Mouse (Mus musculus): ENCODE results near the gene Zfp780b. TPM values are rescaled to one million over a fixed set of nuclear protein-coding genes. Genes with fewer than 3 reads are reported as not detected.

The Zfp780b gene
- 3.1 TPM for polyA plus RNA-seq (2015; fragmentation: Illumina TruSeq; extraction: RNeasy Lipid Tissue Mini Kit (QIAGEN cat#74804); ENCODE audit: insufficient read depth, low read depth, low replicate concordance)

GRCm38 (mm10) chr7:27978683-27979528 lies at the start of gene Zfp780b:
TSS of gene Zfp780b (minus strand) at chr7:27979171.

GRCm38 (mm10) chr7:28013549-28014444 lies 34.8 kb upstream of the Zfp780b start, which contains the start of gene Zfp850:
TSS of gene Zfp850 (minus strand) at chr7:28014115.

GRCm38 (mm10) chr7:27928818-27929695 lies 49.9 kb downstream of the Zfp780b start, which contains the start of gene Zfp974:
TSS of gene Zfp974 (minus strand) at chr7:27929460.

Other genes with a start within 250 kb of the Zfp780b start
- 2.9 TPM for gene Zfp60, start 247.8 kb downstream of the Zfp780b start, polyA plus RNA-seq (2015; fragmentation: Illumina TruSeq; extraction: RNeasy Lipid Tissue Mini Kit (QIAGEN cat#74804); ENCODE audit: insufficient read depth, low read depth, low replicate concordance)
- gene Zfp626, start 172.0 kb downstream of the Zfp780b start, polyA plus RNA-seq (2015; fragmentation: Illumina TruSeq; extraction: RNeasy Lipid Tissue Mini Kit (QIAGEN cat#74804); ENCODE audit: insufficient read depth, low read depth, low replicate concordance): 1.2 TPM
- 1.5 TPM for gene Zfp59, start 140.6 kb downstream of the Zfp780b start, polyA plus RNA-seq (2015; fragmentation: Illumina TruSeq; extraction: RNeasy Lipid Tissue Mini Kit (QIAGEN cat#74804); ENCODE audit: insufficient read depth, low read depth, low replicate concordance)
- 1.6 TPM for gene Zfp607a, start 121.6 kb downstream of the Zfp780b start, polyA plus RNA-seq (2015; fragmentation: Illumina TruSeq; extraction: RNeasy Lipid Tissue Mini Kit (QIAGEN cat#74804); ENCODE audit: insufficient read depth, low read depth, low replicate concordance)
- 2.9 TPM for gene Zfp974, start 49.7 kb downstream of the Zfp780b start, polyA plus RNA-seq (2015; fragmentation: Illumina TruSeq; extraction: RNeasy Lipid Tissue Mini Kit (QIAGEN cat#74804); ENCODE audit: insufficient read depth, low read depth, low replicate concordance)
- 0.35 TPM for gene Zfp850, start 34.9 kb upstream of the Zfp780b start, polyA plus RNA-seq (2015; fragmentation: Illumina TruSeq; extraction: RNeasy Lipid Tissue Mini Kit (QIAGEN cat#74804); ENCODE audit: insufficient read depth, low read depth, low replicate concordance)
- gene Psmc4, start 70.9 kb upstream of the Zfp780b start, polyA plus RNA-seq (2015; fragmentation: Illumina TruSeq; extraction: RNeasy Lipid Tissue Mini Kit (QIAGEN cat#74804); ENCODE audit: insufficient read depth, low read depth, low replicate concordance): 35.1 TPM
- gene Fcgbp, start 92.1 kb upstream of the Zfp780b start, polyA plus RNA-seq (2015; fragmentation: Illumina TruSeq; extraction: RNeasy Lipid Tissue Mini Kit (QIAGEN cat#74804); ENCODE audit: insufficient read depth, low read depth, low replicate concordance): 0.37 TPM
- gene 9530053A07Rik, start 150.3 kb upstream of the Zfp780b start, polyA plus RNA-seq (2015; fragmentation: Illumina TruSeq; extraction: RNeasy Lipid Tissue Mini Kit (QIAGEN cat#74804); ENCODE audit: insufficient read depth, low read depth, low replicate concordance): not detected
- 22.7 TPM for gene Fbl, start 190.5 kb upstream of the Zfp780b start, polyA plus RNA-seq (2015; fragmentation: Illumina TruSeq; extraction: RNeasy Lipid Tissue Mini Kit (QIAGEN cat#74804); ENCODE audit: insufficient read depth, low read depth, low replicate concordance)
- gene Dyrk1b, start 200.3 kb upstream of the Zfp780b start, polyA plus RNA-seq (2015; fragmentation: Illumina TruSeq; extraction: RNeasy Lipid Tissue Mini Kit (QIAGEN cat#74804); ENCODE audit: insufficient read depth, low read depth, low replicate concordance): 4.9 TPM

Measured in pancreas, adult 10 weeks (tissue).